Mouse (Mus musculus) liver, embryonic 15.5 days (tissue): ENCODE measurements around the gene Mylk. TPM values are rescaled to one million over a fixed set of nuclear protein-coding genes. Genes with fewer than 3 reads are reported as not detected.

Experiments used
- ATAC-seq: fragments of 200-750 bp; cut with Nextera tagmentation; 2 replicates; pipeline ENCODE4 v1.8.0; 2017; ENCODE audit warnings: moderate number of reproducible peaks, mild to moderate bottlenecking, moderate library complexity; ENCODE audit not compliant: insufficient read depth
- H3K27ac ChIP-seq: fragments of 300-500 bp; sonication (generic); replicated peaks from 2 replicates; pipeline ENCODE4 v1.5.1; 2015; ENCODE audit warnings: mild to moderate bottlenecking, inconsistent platforms
- H3K27me3 ChIP-seq: fragments of 300-500 bp; sonication (generic); 2 replicates; pipeline ENCODE4 v1.6.1; 2015; ENCODE audit warnings: mild to moderate bottlenecking, inconsistent platforms
- H3K36me3 ChIP-seq: fragments of 300-500 bp; sonication (generic); replicated peaks from 2 replicates; pipeline ENCODE4 v1.6.1; 2015; ENCODE audit warnings: moderate library complexity, mild to moderate bottlenecking, inconsistent platforms
- H3K4me1 ChIP-seq: fragments of 300-500 bp; sonication (generic); replicated peaks from 2 replicates; pipeline ENCODE4 v1.6.1; 2015; ENCODE audit warnings: inconsistent platforms
- H3K4me2 ChIP-seq: fragments of 300-500 bp; sonication (generic); 2 replicates; pipeline ENCODE4 v1.6.1; 2015; ENCODE audit warnings: moderate library complexity, mild to moderate bottlenecking, inconsistent platforms
- H3K4me3 ChIP-seq: fragments of 300-500 bp; sonication (generic); replicated peaks from 2 replicates; pipeline ENCODE4 v1.5.1; 2015; ENCODE audit warnings: mild to moderate bottlenecking, inconsistent platforms
- H3K9ac ChIP-seq: fragments of 300-500 bp; sonication (generic); 2 replicates; pipeline ENCODE4 v1.6.1; 2015; ENCODE audit warnings: moderate library complexity, mild to moderate bottlenecking, inconsistent platforms
- H3K9me3 ChIP-seq: fragments of 300-500 bp; sonication (generic); replicated peaks from 2 replicates; pipeline ENCODE4 v1.6.1; 2016; ENCODE audit warnings: inconsistent platforms
- WGBS: fragments of 180-500 bp; shearing (Covaris S2); methylation state at CpG from one replicate; pipeline ENCODE4 v1.1.7; 2015; ENCODE audit warnings: mixed read lengths; ENCODE audit not compliant: insufficient replicate concordance; 5-methylcytosine and 5-hydroxymethylcytosine counted together
- polyA plus RNA-seq: library from polyadenylated mRNA; unstranded; fragments of >200 nt; fragmentation: Nextera tagmentation; extraction: Ambion mirVana; gene quantifications from 2 replicates; pipeline ENCODE4 v1.2.1, GENCODE M21; 2015

The Mylk gene
- polyA plus RNA-seq, 1 experiment from 2014 or later: 4.4 TPM

DNA sequence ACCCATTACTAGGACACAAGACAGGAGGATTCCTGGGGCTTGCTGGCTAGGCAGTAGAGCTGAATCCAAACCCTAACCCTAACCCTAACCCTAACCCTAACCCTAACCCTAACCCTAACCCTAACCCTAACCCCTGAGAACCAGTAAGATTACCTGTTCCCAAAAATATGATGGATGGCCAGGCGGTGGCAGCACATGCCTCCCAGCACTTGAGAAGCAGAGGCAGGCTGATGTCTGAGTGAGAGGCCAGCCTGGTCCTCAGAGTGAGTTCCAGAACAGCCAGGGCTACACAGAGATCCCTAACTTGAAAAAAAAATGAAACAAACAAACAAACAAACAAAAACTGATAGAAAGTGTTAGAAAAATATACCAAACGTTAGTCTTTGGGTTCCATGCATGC is 2.1 kb upstream of the Mylk start:
- H3K27me3 ChIP-seq: peaks cover 40% of the 10 kb centered on the region
- no peak overlapping the region for H3K27ac ChIP-seq
- whole genome bisulfite sequencing: 29% methylated on average over 2 of the region's 2 CpGs

GRCm38 (mm10) chr16:34748081-34748720 is 3.2 kb downstream of the Mylk start:
- 32% methylated on average over 11 of the region's 11 CpGs for WGBS
- no peak for ATAC-seq
- Histone ChIP-seq H3K9me3 (no peaks in the 10 kb centered on the region), H3K4me2 (no peak overlapping the region), H3K36me3 (no peaks in the 10 kb centered on the region), H3K4me3 (no peak overlapping the region), H3K4me1 (peaks cover 9% of the 10 kb centered on the region), H3K27me3 (peaks cover 42% of the 10 kb centered on the region), H3K27ac (no peak overlapping the region), H3K9ac (no peak overlapping the region)

More for the DNA sequence above, 2.1 kb upstream of the Mylk start:
- Histone ChIP-seq H3K36me3 (no peaks in the 10 kb centered on the region), H3K4me3 (no peak overlapping the region), H3K9ac (no peak overlapping the region), H3K4me2 (no peak overlapping the region), H3K4me1 (peaks cover 9% of the 10 kb centered on the region), H3K9me3 (no peaks in the 10 kb centered on the region)
- ATAC-seq: no peak

GRCm38 (mm10) chr16:34749536-34749935 is 4.5 kb downstream of the Mylk start:
- 69% methylated on average over 4 of the region's 4 CpGs for WGBS
- Histone ChIP-seq H3K4me2 (no peak overlapping the region), H3K4me3 (no peak overlapping the region), H3K4me1 (peaks cover 9% of the 10 kb centered on the region), H3K27ac (no peak overlapping the region), H3K27me3 (peaks cover 29% of the 10 kb centered on the region), H3K9ac (no peak overlapping the region), H3K36me3 (no peaks in the 10 kb centered on the region), H3K9me3 (no peaks in the 10 kb centered on the region)
- ATAC-seq: no peak

GRCm38 (mm10) chr16:34752026-34752425 is 7.0 kb downstream of the Mylk start:
- no peaks in the 10 kb centered on the region for H3K36me3 ChIP-seq
- no peak overlapping the region for H3K27ac ChIP-seq
- H3K4me2 ChIP-seq: no peak overlapping the region
- H3K9me3 ChIP-seq: no peaks in the 10 kb centered on the region
- peaks cover 6% of the 10 kb centered on the region; the same call in 1 of the 2 replicates for H3K27me3 ChIP-seq
- whole genome bisulfite sequencing: 52% methylated on average over 3 of the region's 3 CpGs
- no peak overlapping the region for H3K9ac ChIP-seq
- ATAC-seq: no peak
- no peaks in the 10 kb centered on the region for H3K4me1 ChIP-seq
- H3K4me3 ChIP-seq: no peak overlapping the region

DNA sequence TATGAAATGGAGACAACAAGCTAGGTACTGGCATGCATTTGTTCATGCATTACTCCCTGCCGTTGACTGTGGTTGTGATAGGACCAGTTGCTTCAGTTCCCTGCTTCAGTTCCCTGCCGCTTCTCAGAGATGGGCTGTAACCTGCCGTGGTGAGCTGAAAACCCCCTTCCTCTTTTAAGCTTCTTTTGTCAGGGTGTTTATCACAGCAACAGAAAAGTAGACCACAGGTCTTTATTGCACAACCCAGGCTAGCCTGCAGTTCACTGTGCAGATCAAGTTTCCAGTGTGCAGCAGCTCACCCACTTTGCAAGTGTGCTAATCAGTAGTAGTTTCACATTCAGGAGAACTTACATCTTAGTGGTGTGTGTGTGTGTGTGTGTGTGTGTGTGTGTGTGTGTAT is 8.0 kb downstream of the Mylk start:
- H3K4me1 ChIP-seq: no peaks in the 10 kb centered on the region
- ATAC-seq: no peak
- H3K36me3 ChIP-seq: no peaks in the 10 kb centered on the region
- H3K4me3 ChIP-seq: no peak overlapping the region
- H3K9ac ChIP-seq: no peak overlapping the region
- WGBS: 32% methylated on average over 3 of the region's 3 CpGs
- no peak overlapping the region for H3K4me2 ChIP-seq
- H3K27me3 ChIP-seq: peaks cover 2% of the 10 kb centered on the region; the same call in 1 of the 2 replicates
- H3K27ac ChIP-seq: no peak overlapping the region
- H3K9me3 ChIP-seq: no peaks in the 10 kb centered on the region

GRCm38 (mm10) chr16:34756991-34757390 is 12.0 kb downstream of the Mylk start:
- Histone ChIP-seq H3K9me3 (no peaks in the 10 kb centered on the region), H3K36me3 (no peaks in the 10 kb centered on the region), H3K9ac (no peak overlapping the region), H3K27me3 (no peaks in the 10 kb centered on the region), H3K4me3 (no peak overlapping the region), H3K4me2 (no peak overlapping the region), H3K4me1 (no peaks in the 10 kb centered on the region), H3K27ac (no peak overlapping the region)
- no peak for ATAC-seq
- WGBS: 55% methylated on average over 7 of the region's 7 CpGs

DNA sequence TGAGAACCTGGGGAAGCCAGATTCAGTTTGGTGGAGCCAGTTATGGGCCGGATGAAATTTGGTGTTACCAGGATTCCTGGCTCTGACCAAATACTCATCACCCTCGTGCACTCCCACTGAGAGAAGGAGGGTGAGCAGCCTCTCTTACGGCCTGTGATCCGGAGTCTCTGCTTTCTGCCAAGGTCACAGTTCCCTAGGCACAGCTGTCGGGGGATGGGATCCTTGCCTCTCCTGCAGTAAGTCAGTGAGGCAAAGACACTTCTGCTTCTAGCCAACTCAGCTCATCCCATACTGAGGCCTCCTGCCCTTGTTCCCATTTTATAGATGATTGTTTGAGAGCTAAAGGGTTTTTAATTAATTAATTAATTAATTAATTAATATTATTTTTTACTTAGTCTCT is 13.2 kb downstream of the Mylk start:
- 56% methylated on average over 5 of the region's 5 CpGs for WGBS
- Histone ChIP-seq H3K4me2 (no peak overlapping the region), H3K27me3 (no peaks in the 10 kb centered on the region), H3K27ac (no peak overlapping the region), H3K9ac (no peak overlapping the region), H3K4me3 (no peak overlapping the region), H3K9me3 (no peaks in the 10 kb centered on the region), H3K36me3 (no peaks in the 10 kb centered on the region), H3K4me1 (no peaks in the 10 kb centered on the region)
- ATAC-seq: no peak

DNA sequence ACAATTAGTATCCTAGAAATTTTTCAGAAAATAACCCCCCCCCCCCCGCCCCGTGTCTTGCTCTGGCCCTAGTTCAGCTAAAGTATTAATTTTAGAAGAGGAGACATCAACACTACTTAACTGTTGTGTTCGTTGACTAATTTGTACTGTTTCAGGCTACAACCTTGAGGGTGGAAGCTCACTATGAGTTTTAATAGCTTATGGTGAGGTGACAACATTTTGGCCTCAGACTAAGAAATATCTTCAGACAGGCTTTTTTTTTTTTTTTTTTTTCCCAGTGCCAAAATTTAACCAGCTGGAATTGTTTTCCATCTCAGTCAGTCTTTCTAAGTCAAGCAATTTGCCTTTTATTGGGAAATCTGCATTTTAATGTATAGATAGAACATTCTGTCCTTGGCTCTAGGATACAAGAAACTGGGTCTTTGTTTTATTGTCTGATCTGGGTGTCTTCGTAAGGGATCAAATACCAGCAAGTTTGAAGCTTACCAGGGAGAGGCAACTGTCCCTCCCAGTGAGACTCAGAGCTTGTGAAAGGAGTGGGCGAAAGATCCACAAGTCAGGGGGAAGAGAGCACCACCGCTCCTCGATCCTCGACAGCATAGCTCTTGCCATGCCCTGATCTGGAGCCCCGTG is 19.1 kb downstream of the Mylk start:
- no peaks in the 10 kb centered on the region for H3K27me3 ChIP-seq
- H3K4me1 ChIP-seq: no peaks in the 10 kb centered on the region
- no peak overlapping the region for H3K27ac ChIP-seq
- H3K36me3 ChIP-seq: no peaks in the 10 kb centered on the region
- H3K9ac ChIP-seq: no peak overlapping the region
- WGBS: 68% methylated on average over 9 of the region's 9 CpGs
- H3K9me3 ChIP-seq: no peaks in the 10 kb centered on the region
- H3K4me3 ChIP-seq: no peak overlapping the region
- no peak for ATAC-seq
- no peak overlapping the region for H3K4me2 ChIP-seq

DNA sequence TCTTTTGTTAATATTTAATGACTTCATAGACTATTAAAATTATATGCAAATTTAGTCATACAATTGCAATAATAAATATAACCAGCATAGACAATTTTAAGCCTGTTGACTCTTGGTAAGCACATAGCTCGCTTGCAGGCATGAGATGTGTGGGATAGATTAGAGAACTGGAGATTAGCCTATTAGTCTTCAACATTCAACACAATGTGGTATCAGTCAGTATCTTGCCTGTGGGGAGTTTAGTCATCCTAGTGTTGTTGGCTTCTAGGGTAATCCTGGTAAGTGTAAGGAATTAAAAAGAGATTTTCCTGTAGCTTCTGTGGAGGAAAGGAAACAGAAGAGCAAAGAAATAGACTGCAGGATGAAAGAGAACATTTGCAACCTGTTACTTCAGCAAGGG is 20.7 kb downstream of the Mylk start:
- 49% methylated on average over 1 of the region's 1 CpGs for WGBS
- H3K27ac ChIP-seq: no peak overlapping the region
- no peak overlapping the region for H3K9ac ChIP-seq
- H3K27me3 ChIP-seq: no peaks in the 10 kb centered on the region
- H3K9me3 ChIP-seq: no peaks in the 10 kb centered on the region
- no peaks in the 10 kb centered on the region for H3K36me3 ChIP-seq
- no peak overlapping the region for H3K4me2 ChIP-seq
- no peak overlapping the region for H3K4me3 ChIP-seq
- no peak for ATAC-seq
- H3K4me1 ChIP-seq: no peaks in the 10 kb centered on the region

- no peak for ATAC-seq
- Histone ChIP-seq H3K4me2 (no peak overlapping the region), H3K9ac (no peak overlapping the region), H3K9me3 (no peaks in the 10 kb centered on the region), H3K27ac (no peak overlapping the region), H3K4me1 (no peaks in the 10 kb centered on the region), H3K27me3 (no peaks in the 10 kb centered on the region), H3K36me3 (no peaks in the 10 kb centered on the region), H3K4me3 (no peak overlapping the region)
- WGBS: 59% methylated on average over 1 of the region's 1 CpGs
These were observed 21.2 kb downstream of the Mylk start for GRCm38 (mm10) chr16:34766193-34766592.

DNA sequence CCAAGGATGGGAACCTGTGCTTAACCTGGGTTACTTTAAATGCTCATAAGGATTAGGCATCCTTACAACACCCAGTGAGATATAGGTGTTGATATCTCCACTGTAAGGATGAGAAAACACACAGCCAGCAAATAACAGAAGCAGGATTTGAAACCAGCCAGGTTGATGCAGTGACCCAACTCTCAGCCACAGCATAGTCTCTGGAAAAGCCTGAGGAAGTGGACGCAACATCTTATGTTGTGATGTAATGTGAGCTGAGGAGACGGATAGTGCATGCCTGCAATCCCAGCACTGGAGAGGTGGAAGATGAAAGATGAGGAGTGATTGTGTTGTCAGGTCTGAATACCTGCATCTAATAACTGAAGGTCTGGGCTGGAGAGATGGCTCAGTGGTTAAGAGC is 22.4 kb downstream of the Mylk start:
- H3K27me3 ChIP-seq: no peaks in the 10 kb centered on the region
- no peaks in the 10 kb centered on the region for H3K4me1 ChIP-seq
- no peak overlapping the region for H3K4me2 ChIP-seq
- no peaks in the 10 kb centered on the region for H3K36me3 ChIP-seq
- no peak overlapping the region for H3K9ac ChIP-seq
- H3K27ac ChIP-seq: no peak overlapping the region
- no peaks in the 10 kb centered on the region for H3K9me3 ChIP-seq
- 59% methylated on average over 2 of the region's 2 CpGs for WGBS
- ATAC-seq: no peak
- no peak overlapping the region for H3K4me3 ChIP-seq

DNA sequence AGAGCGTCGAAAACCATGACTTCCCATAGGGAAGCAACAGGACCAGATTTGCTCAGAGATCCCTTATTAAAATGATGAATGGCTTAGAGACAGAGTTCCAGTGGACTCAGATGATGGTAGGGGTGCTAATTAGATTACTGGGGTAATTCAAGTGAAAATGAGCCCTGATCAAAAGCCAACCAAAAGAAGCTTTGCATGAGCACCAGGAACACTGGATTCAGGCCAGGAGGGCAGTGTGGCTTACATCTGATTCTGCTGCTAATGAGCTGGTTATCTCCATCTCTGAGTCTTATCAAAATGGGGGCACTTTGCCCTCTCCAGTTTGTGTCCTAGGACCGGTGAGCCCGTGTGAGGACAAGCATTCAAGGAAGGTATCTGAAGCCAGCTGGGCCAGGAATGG is 23.4 kb downstream of the Mylk start:
- WGBS: 63% methylated on average over 4 of the region's 4 CpGs
- H3K4me3 ChIP-seq: no peak overlapping the region
- no peaks in the 10 kb centered on the region for H3K27me3 ChIP-seq
- no peaks in the 10 kb centered on the region for H3K9me3 ChIP-seq
- H3K4me1 ChIP-seq: no peaks in the 10 kb centered on the region
- no peak for ATAC-seq
- no peaks in the 10 kb centered on the region for H3K36me3 ChIP-seq
- no peak overlapping the region for H3K27ac ChIP-seq
- H3K9ac ChIP-seq: no peak overlapping the region
- no peak overlapping the region for H3K4me2 ChIP-seq
